Mouse (Mus musculus): ENCODE results near the gene Stxbp5. TPM values are rescaled to one million over a fixed set of nuclear protein-coding genes. Genes with fewer than 3 reads are reported as not detected.
A peak's percentile ranks its signal among the peaks of the same experiment; 100 is the strongest.

Gene Stxbp5
- polyA plus RNA-seq, 1 experiment from 2014 or later, result 5.5 TPM

DNA sequence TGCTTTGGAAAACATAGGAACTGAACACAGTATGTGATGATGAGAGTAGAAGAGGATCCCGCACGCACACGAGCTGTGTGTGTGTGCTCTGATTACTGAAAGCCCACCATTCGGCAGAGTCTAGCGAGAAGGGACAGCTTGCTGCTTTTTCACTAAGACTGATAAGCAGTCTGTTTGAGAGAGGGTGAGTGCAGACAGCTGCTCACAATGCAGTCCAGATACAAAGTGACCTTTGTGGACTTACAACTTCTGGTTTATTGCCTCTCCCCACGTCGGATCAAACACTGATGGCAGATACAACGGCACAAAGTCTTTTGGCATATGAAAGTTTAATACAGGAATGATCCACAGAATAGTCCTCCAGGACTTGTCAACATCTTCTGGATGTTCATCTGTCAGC is 140.6 kb downstream of the Stxbp5 start:
- Histone ChIP-seq H3K27me3 (ENCODE audit: control insufficient read depth, insufficient read depth, low read length) (no peaks in the 10 kb centered on the region), H3K27ac (ENCODE audit: low read depth, low read length) (no peak overlapping the region), H3K9ac (ENCODE audit: low read length) (no peak overlapping the region), H3K9me3 (ENCODE audit: control insufficient read depth, low read length) (no peaks in the 10 kb centered on the region), H3K36me3 (ENCODE audit: control insufficient read depth, insufficient read depth, low read length) (no peaks in the 10 kb centered on the region), H3K4me2 (ENCODE audit: low read depth) (no peak overlapping the region), H3K4me3 (ENCODE audit: low read depth, low read length) (no peak overlapping the region), H3K4me1 (ENCODE audit: control insufficient read depth, insufficient read depth, low read length) (no peaks in the 10 kb centered on the region)
- WGBS, result 90% methylated on average over 8 of the region's 8 CpGs
- ATAC-seq (ENCODE audit: insufficient read depth, low FRiP score, low TSS enrichment) (no peak), DNase-seq (ENCODE audit: low spot score) (no peak)

DNA sequence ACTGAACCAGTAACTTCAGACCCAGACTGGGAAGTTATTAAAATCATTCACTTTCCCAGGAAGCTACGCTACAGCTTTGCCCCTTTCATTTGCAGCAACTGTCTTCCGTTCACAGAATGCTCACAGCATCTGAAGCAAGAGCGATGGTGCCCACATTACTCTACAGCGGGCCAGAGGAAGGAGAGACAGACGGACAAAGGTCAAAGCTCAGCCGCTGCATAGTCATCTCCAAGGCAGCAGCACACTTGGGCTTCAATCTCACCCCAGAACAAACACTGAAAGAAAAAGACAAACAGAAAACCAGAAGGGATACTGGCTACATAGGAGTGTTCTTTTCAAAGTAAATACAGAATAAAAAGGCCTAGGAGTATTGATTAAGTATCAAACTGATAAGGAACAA is 144.3 kb downstream of the Stxbp5 start:
- no peak overlapping the region for H3K27ac ChIP-seq (ENCODE audit: low read depth, low read length)
- DNase-seq (ENCODE audit: low spot score), result peak; percentile 12
- H3K4me1 ChIP-seq (ENCODE audit: control insufficient read depth, insufficient read depth, low read length), result no peaks in the 10 kb centered on the region
- no peak overlapping the region for H3K4me3 ChIP-seq (ENCODE audit: low read depth, low read length)
- no peaks in the 10 kb centered on the region for H3K9me3 ChIP-seq (ENCODE audit: control insufficient read depth, low read length)
- no peak overlapping the region for H3K4me2 ChIP-seq (ENCODE audit: low read depth)
- H3K27me3 ChIP-seq (ENCODE audit: control insufficient read depth, insufficient read depth, low read length), result no peaks in the 10 kb centered on the region
- no peaks in the 10 kb centered on the region for H3K36me3 ChIP-seq (ENCODE audit: control insufficient read depth, insufficient read depth, low read length)
- ATAC-seq (ENCODE audit: insufficient read depth, low FRiP score, low TSS enrichment), result no peak
- WGBS, result 64% methylated on average over 6 of the region's 6 CpGs
- no peak overlapping the region for H3K9ac ChIP-seq (ENCODE audit: low read length)

DNA sequence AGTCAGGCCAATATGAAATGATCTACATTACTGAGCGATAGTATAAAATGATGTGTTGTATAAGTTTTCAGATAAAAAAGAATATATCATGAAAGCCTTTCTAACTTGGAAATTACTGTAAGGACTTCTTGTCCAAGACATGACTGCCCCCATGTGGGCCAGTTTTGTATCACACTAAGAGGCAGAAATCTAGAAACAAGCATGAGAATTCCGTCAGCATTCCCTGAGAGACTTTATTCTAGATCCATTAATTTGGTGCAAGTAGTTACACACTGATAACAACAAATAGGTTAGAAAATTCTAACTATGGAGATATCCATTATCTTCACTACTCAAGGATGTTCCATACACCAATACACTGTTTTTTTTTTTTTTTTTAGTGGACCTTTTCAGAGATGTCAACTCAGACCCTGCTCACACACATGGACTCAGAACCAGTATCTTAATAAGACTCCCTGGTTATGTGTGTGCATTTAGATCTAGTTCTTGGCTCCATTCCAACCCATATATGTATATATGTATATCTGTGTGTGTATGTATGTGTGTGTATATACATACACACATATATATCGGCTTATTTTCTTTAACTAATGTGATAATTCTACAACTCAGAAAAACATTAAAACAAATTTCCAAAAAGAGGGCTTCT is 145.9 kb downstream of the Stxbp5 start:
- peak; percentile 72 for DNase-seq (ENCODE audit: low spot score)
- no peak overlapping the region for H3K4me2 ChIP-seq (ENCODE audit: low read depth)
- H3K27ac ChIP-seq (ENCODE audit: low read depth, low read length), result no peak overlapping the region
- H3K27me3 ChIP-seq (ENCODE audit: control insufficient read depth, insufficient read depth, low read length), result no peaks in the 10 kb centered on the region
- ATAC-seq (ENCODE audit: insufficient read depth, low FRiP score, low TSS enrichment), result peak; percentile 48; the same call in 1 of the 2 replicates
- no peaks in the 10 kb centered on the region for H3K9me3 ChIP-seq (ENCODE audit: control insufficient read depth, low read length)
- no peaks in the 10 kb centered on the region for H3K4me1 ChIP-seq (ENCODE audit: control insufficient read depth, insufficient read depth, low read length)
- WGBS, result 51% methylated on average over 3 of the region's 3 CpGs
- H3K4me3 ChIP-seq (ENCODE audit: low read depth, low read length), result no peak overlapping the region
- no peak overlapping the region for H3K9ac ChIP-seq (ENCODE audit: low read length)
- H3K36me3 ChIP-seq (ENCODE audit: control insufficient read depth, insufficient read depth, low read length), result no peaks in the 10 kb centered on the region

DNA sequence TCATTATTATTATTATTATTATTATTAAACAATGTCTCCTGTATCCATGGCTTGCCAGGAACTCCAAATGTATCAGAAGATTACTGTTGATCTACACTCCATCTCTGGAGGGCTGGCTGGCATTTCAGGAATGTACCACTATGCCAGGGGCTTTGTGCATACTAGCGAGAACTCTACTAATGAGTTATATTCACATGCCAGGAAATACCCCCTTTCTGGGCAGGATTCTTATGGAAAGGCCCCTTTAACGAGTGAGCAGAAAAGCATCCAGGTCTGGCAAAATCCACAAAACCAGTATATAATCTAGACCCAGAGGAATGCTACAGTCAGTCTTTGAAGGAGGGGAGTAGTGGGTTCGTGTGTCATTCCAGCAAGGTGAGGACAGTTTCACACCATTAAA is 167.0 kb downstream of the Stxbp5 start:
- 86% methylated on average over 3 of the region's 3 CpGs for WGBS
- Histone ChIP-seq H3K36me3 (ENCODE audit: control insufficient read depth, insufficient read depth, low read length) (no peaks in the 10 kb centered on the region), H3K4me1 (ENCODE audit: control insufficient read depth, insufficient read depth, low read length) (no peaks in the 10 kb centered on the region), H3K4me2 (ENCODE audit: low read depth) (no peak overlapping the region), H3K9ac (ENCODE audit: low read length) (no peak overlapping the region), H3K4me3 (ENCODE audit: low read depth, low read length) (no peak overlapping the region), H3K9me3 (ENCODE audit: control insufficient read depth, low read length) (no peaks in the 10 kb centered on the region), H3K27ac (ENCODE audit: low read depth, low read length) (no peak overlapping the region), H3K27me3 (ENCODE audit: control insufficient read depth, insufficient read depth, low read length) (no peaks in the 10 kb centered on the region)
- ATAC-seq (ENCODE audit: insufficient read depth, low FRiP score, low TSS enrichment) (no peak), DNase-seq (ENCODE audit: low spot score) (no peak)

DNA sequence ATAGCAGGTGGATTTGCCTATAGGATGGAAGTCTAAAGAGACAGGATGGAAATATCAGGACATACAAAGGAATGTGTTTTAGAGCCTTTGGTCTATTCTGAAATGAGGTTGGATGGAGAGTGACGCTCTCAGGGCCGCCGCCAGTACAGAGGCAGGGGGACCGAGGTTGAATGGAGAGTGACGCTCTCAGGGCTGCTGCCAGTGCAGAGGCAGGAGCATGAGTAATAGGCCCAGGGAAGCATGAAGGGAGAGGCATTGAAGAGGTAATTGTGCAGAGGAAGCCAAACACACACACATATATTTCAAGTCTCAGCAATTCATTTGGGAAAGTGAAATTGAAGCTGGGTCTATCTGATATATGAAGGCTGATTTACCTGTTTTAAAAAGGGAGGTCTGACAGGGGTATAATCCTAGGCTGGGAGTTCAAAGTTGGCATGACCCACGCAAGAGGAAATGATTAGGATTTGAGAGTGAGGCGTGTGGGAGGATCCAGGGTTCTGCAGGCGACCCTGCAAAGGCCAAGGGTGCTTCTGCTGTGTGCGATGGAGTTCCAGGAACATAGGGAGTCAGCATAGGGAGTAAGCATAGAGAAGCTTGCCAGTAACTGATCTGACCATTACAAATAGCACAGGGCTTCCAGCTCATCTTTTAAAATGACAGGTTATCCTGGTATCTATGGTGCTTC is 168.7 kb downstream of the Stxbp5 start:
- Histone ChIP-seq H3K4me1 (ENCODE audit: control insufficient read depth, insufficient read depth, low read length) (no peaks in the 10 kb centered on the region), H3K9me3 (ENCODE audit: control insufficient read depth, low read length) (no peaks in the 10 kb centered on the region), H3K27me3 (ENCODE audit: control insufficient read depth, insufficient read depth, low read length) (no peaks in the 10 kb centered on the region), H3K4me2 (ENCODE audit: low read depth) (no peak overlapping the region), H3K9ac (ENCODE audit: low read length) (no peak overlapping the region), H3K27ac (ENCODE audit: low read depth, low read length) (no peak overlapping the region), H3K4me3 (ENCODE audit: low read depth, low read length) (no peak overlapping the region), H3K36me3 (ENCODE audit: control insufficient read depth, insufficient read depth, low read length) (no peaks in the 10 kb centered on the region)
- ATAC-seq (ENCODE audit: insufficient read depth, low FRiP score, low TSS enrichment) (no peak), DNase-seq (ENCODE audit: low spot score) (no peak)
- WGBS, result 81% methylated on average over 9 of the region's 9 CpGs

DNA sequence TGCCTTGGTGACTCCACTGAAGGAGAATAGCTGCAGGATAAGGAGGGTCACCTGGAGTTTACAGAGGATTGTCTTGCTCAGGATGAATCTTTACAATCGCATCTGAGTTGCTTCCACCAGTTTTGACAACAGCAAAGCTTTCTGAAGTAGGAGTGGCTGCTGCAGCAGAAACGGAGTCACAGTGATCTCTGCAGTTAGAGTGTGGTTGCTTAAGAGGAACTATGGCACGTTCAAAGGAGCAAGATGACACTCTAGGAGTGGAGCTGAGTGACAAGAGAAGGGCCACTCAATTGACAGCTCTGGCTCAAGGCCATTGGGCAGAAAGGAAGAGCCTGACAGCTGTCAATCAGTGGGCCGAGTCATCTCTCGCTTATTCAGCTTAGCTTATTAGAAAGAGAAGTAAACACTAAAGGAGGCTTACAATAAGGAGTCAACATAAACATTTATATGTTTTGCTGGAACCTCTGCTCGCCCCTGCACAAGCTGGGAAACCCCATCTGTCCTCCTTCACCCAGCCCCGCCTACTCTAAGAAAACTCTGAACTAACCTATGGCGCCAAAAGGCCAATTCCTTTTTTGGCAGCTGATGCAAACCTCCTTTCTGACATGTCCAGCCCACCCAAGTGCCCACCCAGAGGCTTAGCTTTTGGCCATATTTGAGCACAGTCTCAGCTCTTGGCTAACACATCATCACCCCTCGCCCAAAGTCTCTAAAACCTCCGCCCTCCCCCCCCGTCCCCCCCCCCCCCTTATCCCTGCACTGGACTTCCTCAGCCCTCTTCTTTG is 178.2 kb downstream of the Stxbp5 start:
- DNase-seq (ENCODE audit: low spot score) (no peak), ATAC-seq (ENCODE audit: insufficient read depth, low FRiP score, low TSS enrichment) (no peak)
- 86% methylated on average over 11 of the region's 11 CpGs for WGBS
- Histone ChIP-seq H3K27ac (ENCODE audit: low read depth, low read length) (no peak overlapping the region), H3K36me3 (ENCODE audit: control insufficient read depth, insufficient read depth, low read length) (no peaks in the 10 kb centered on the region), H3K9me3 (ENCODE audit: control insufficient read depth, low read length) (no peaks in the 10 kb centered on the region), H3K27me3 (ENCODE audit: control insufficient read depth, insufficient read depth, low read length) (no peaks in the 10 kb centered on the region), H3K4me2 (ENCODE audit: low read depth) (no peak overlapping the region), H3K4me1 (ENCODE audit: control insufficient read depth, insufficient read depth, low read length) (no peaks in the 10 kb centered on the region), H3K9ac (ENCODE audit: low read length) (no peak overlapping the region), H3K4me3 (ENCODE audit: low read depth, low read length) (no peak overlapping the region)

DNA sequence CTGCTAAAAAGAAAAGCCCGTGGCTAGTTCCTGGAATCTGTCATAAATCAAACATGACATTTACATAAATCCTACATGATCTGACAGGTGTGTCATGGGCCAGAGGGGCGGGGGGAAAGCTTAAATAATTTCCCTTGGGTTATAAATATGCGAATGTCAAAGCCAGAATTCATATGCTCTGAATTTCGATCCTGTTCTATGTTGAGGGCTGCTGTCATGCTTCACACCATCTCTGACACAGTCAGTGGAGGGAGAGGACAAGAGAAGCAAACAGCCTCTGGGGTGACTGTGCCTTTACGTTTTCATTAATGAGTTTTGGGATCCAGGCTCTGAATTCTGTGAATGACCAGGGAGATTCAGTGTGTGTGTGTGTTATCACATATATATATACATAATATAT is 180.9 kb downstream of the Stxbp5 start:
- H3K9ac ChIP-seq (ENCODE audit: low read length), result no peak overlapping the region
- H3K36me3 ChIP-seq (ENCODE audit: control insufficient read depth, insufficient read depth, low read length), result no peaks in the 10 kb centered on the region
- H3K27me3 ChIP-seq (ENCODE audit: control insufficient read depth, insufficient read depth, low read length), result no peaks in the 10 kb centered on the region
- DNase-seq (ENCODE audit: low spot score), result no peak
- H3K4me1 ChIP-seq (ENCODE audit: control insufficient read depth, insufficient read depth, low read length), result no peaks in the 10 kb centered on the region
- no peaks in the 10 kb centered on the region for H3K9me3 ChIP-seq (ENCODE audit: control insufficient read depth, low read length)
- H3K4me2 ChIP-seq (ENCODE audit: low read depth), result no peak overlapping the region
- 74% methylated on average over 5 of the region's 5 CpGs for WGBS
- H3K4me3 ChIP-seq (ENCODE audit: low read depth, low read length), result no peak overlapping the region
- no peak overlapping the region for H3K27ac ChIP-seq (ENCODE audit: low read depth, low read length)
- no peak for ATAC-seq (ENCODE audit: insufficient read depth, low FRiP score, low TSS enrichment)

DNA sequence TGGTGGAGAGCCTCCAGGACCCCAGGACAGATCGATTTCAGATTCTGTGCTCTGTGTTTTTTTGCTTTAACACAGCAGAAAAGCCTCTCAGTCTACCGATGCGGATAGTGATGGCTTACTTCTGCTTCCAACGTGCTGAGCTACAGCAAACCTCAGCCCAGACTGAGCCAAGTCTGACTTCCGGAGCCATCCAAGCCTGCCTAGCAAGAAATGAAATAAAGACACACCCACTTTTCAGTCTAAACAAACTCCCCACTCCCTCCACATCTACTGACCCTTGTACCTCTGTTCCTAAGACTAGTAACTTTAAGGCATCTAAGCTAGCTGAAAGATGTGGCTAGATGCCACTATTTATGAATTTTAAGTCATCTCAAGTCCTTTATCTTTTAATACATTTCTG is 182.8 kb downstream of the Stxbp5 start:
- H3K36me3 ChIP-seq (ENCODE audit: control insufficient read depth, insufficient read depth, low read length), result no peaks in the 10 kb centered on the region
- H3K9ac ChIP-seq (ENCODE audit: low read length), result no peak overlapping the region
- H3K27me3 ChIP-seq (ENCODE audit: control insufficient read depth, insufficient read depth, low read length), result no peaks in the 10 kb centered on the region
- no peak for DNase-seq (ENCODE audit: low spot score)
- no peak overlapping the region for H3K4me2 ChIP-seq (ENCODE audit: low read depth)
- H3K9me3 ChIP-seq (ENCODE audit: control insufficient read depth, low read length), result no peaks in the 10 kb centered on the region
- no peak for ATAC-seq (ENCODE audit: insufficient read depth, low FRiP score, low TSS enrichment)
- H3K4me1 ChIP-seq (ENCODE audit: control insufficient read depth, insufficient read depth, low read length), result no peaks in the 10 kb centered on the region
- no peak overlapping the region for H3K4me3 ChIP-seq (ENCODE audit: low read depth, low read length)
- 88% methylated on average over 5 of the region's 5 CpGs for WGBS
- no peak overlapping the region for H3K27ac ChIP-seq (ENCODE audit: low read depth, low read length)

All from neural tube, embryonic 11.5 days (tissue).